Mouse (Mus musculus) C2C12 (cell line): ENCODE results near the gene Olfr105-ps.

Source experiments
- CTCF ChIP-seq: IDR thresholded peaks from one replicate; pipeline ENCODE4 v1.5.1; 2011; ENCODE audit not compliant: control insufficient read depth, insufficient read depth, insufficient read length
- MAX ChIP-seq: IDR thresholded peaks from one replicate; pipeline ENCODE4 v1.6.1; 2011; ENCODE audit warnings: mild to moderate bottlenecking, control low read depth
- MYOD1 ChIP-seq: IDR thresholded peaks from one replicate; pipeline ENCODE4 v1.6.1; 2011; ENCODE audit warnings: low read depth; ENCODE audit not compliant: control insufficient read depth, insufficient read length
- USF1 ChIP-seq: IDR thresholded peaks from one replicate; pipeline ENCODE4 v1.6.1; 2011; ENCODE audit warnings: low read depth, mild to moderate bottlenecking, control low read depth, moderate library complexity

GRCm38 (mm10) chr17:37359282-37359681, 19.6 kb upstream of the Olfr105-ps start, which contains the start of gene Olfr104-ps:
- TF ChIP-seq CTCF (no peak), MAX (no peak), MYOD1 (no peak), USF1 (no peak)
